In the genomic region with DNA sequence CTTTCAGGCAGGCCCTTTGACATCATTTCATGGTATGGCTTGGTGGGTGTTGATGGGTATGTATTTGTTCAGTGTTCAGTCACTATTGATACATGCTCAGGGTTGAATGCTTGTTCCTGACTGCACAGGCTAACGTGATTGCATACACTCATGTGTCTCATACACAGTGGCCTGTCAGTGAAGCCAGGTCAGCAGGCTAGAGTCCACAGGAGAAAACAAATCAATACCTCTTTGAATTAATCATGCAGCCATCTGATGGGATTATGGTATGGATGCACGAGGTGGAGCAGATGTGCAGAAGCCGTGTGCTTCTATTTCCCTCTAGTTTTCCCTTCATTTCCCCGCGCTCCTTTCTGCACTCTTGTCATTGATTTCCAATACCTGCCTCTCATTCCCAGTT, we compare ENCODE assay signal across 15 mouse cellular contexts.
"Had no signal": no experiment of that assay in that cellular context is flagged by ENCODE, and none has a peak within 500 bp of the region (broad histone marks: within the 10 kb centered on the region; RNA-seq: fewer than 3 reads in every experiment).

No protein-coding gene starts in this region.

- H3K4me1 ChIP-seq: kidney, embryonic 15.5 days; limb, embryonic 13.5 days; neural tube, embryonic 12.5 days; stomach, embryonic 15.5 days had no signal

- ATAC-seq: intestine, embryonic 16.5 days had no signal

- DNase-seq: kidney, adult 2 months; kidney, postnatal 14 days; left cerebral cortex, postnatal 4 days; lung, adult 18-20 months; retina, postnatal 1 day; right cerebral cortex, postnatal 4 days; thymus, adult 2 months; thymus, postnatal 25 days had no signal

- H3K4me2 ChIP-seq: kidney, embryonic 15.5 days; limb, embryonic 13.5 days; neural tube, embryonic 12.5 days; stomach, embryonic 15.5 days had no signal

- H3K36me3 ChIP-seq: kidney, embryonic 15.5 days; limb, embryonic 13.5 days; neural tube, embryonic 12.5 days; stomach, embryonic 15.5 days had no signal

- H3K9ac ChIP-seq: kidney, embryonic 15.5 days; limb, embryonic 13.5 days; liver, embryonic 14.5 days; neural tube, embryonic 12.5 days; stomach, embryonic 15.5 days had no signal

- H3K27ac ChIP-seq: kidney, embryonic 15.5 days; limb, embryonic 13.5 days; liver, embryonic 14.5 days; neural tube, embryonic 12.5 days; stomach, embryonic 15.5 days had no signal

- H3K27me3 ChIP-seq: kidney, embryonic 15.5 days; limb, embryonic 13.5 days; neural tube, embryonic 12.5 days; stomach, embryonic 15.5 days had no signal

- H3K9me3 ChIP-seq: kidney, embryonic 15.5 days; limb, embryonic 13.5 days; neural tube, embryonic 12.5 days; stomach, embryonic 15.5 days had no signal

- H3K4me3 ChIP-seq: kidney, embryonic 15.5 days; limb, embryonic 13.5 days; myocyte; neural tube, embryonic 12.5 days; stomach, embryonic 15.5 days had no signal
